Mouse (Mus musculus): ENCODE measurements around the gene Arhgef18. TPM values are rescaled to one million over a fixed set of nuclear protein-coding genes. Genes with fewer than 3 reads are reported as not detected.

Arhgef18 gene
- polyA plus RNA-seq, 2 experiments: 9.4 to 23.1 TPM

DNA sequence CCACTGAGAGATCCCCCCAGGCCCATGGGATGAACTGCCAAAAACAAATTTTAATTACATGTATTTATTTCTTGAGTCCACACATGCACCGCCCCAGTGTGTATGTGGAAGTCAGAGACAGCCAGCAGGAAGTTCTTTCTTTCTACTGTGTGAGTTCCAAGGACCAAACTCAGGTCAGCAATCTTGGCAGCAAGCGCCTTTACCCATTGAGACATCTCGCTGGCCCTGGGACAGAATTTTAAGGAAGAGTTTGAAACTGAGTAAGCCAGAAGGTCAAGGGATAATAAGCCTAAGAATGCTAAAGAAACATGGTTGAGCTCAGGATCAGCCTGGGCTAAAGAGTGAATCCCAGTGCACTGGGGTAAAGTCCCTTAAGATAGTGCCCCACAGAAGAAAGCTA is 4.8 kb downstream of the Arhgef18 start:
- H3K4me1 ChIP-seq (ENCODE audit: control insufficient read depth, insufficient read depth, low read length): peaks cover 13% of the 10 kb centered on the region
- DNase-seq (ENCODE audit: low spot score) (no peak), ATAC-seq (ENCODE audit: low FRiP score, low read depth) (no peak)
- H3K4me3 ChIP-seq (replicated peaks; ENCODE audit: low read length): no peak overlapping the region
- no peak overlapping the region for H3K4me2 ChIP-seq (replicated peaks; ENCODE audit: low read depth, low read length, severe bottlenecking)
- peaks cover 7% of the 10 kb centered on the region for H3K36me3 ChIP-seq (ENCODE audit: control insufficient read depth, insufficient read depth, low read length)
- TF ChIP-seq POLR2A (IDR thresholded peaks at IDR 0.05; ENCODE audit: borderline replicate concordance, extremely low read depth, insufficient read depth, insufficient read length): no peak
- H3K9me3 ChIP-seq (ENCODE audit: control insufficient read depth, low read length): no peaks in the 10 kb centered on the region
- no peaks in the 10 kb centered on the region for H3K27me3 ChIP-seq (ENCODE audit: control insufficient read depth, insufficient read depth, low read length)
- no peak overlapping the region for H3K9ac ChIP-seq (ENCODE audit: low read depth, low read length, severe bottlenecking)
- no peak overlapping the region for H3K27ac ChIP-seq (replicated peaks; ENCODE audit: low read depth, low read length)
- WGBS: 93% methylated on average over 3 of the region's 3 CpGs

DNA sequence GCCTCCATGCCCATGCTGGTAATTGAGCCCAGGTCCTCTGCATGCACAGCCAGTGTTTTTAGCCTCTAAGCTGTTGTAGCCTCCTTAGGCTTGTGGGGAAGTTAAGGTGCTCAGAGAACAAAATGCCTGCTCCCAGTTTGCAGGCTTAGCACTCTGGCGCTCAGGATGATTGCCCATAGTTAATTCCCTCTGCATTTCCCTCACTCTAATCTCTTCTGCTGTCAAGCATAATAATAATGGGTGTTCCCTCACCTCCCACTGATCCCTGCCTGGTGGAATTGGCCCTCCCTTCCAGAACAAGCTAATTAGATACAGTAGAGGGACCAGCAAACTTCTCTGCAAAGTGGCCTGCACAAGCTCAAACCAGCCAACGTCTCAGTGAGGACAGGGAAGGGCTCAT is 7.7 kb downstream of the Arhgef18 start:
- Histone ChIP-seq H3K4me3 (replicated peaks; ENCODE audit: low read length) (no peak overlapping the region), H3K27ac (replicated peaks; ENCODE audit: low read depth, low read length) (no peak overlapping the region), H3K27me3 (ENCODE audit: control insufficient read depth, insufficient read depth, low read length) (no peaks in the 10 kb centered on the region), H3K9ac (ENCODE audit: low read depth, low read length, severe bottlenecking) (no peak overlapping the region), H3K4me2 (replicated peaks; ENCODE audit: low read depth, low read length, severe bottlenecking) (no peak overlapping the region), H3K9me3 (ENCODE audit: control insufficient read depth, low read length) (no peaks in the 10 kb centered on the region), H3K4me1 (ENCODE audit: control insufficient read depth, insufficient read depth, low read length) (no peaks in the 10 kb centered on the region), H3K36me3 (ENCODE audit: control insufficient read depth, insufficient read depth, low read length) (peaks cover 7% of the 10 kb centered on the region)
- TF ChIP-seq POLR2A (IDR thresholded peaks at IDR 0.05; ENCODE audit: borderline replicate concordance, extremely low read depth, insufficient read depth, insufficient read length): no peak
- 32% methylated on average over 2 of the region's 2 CpGs for WGBS
- no peak for DNase-seq (ENCODE audit: low spot score)
- no peak for ATAC-seq (ENCODE audit: low FRiP score, low read depth)

DNA sequence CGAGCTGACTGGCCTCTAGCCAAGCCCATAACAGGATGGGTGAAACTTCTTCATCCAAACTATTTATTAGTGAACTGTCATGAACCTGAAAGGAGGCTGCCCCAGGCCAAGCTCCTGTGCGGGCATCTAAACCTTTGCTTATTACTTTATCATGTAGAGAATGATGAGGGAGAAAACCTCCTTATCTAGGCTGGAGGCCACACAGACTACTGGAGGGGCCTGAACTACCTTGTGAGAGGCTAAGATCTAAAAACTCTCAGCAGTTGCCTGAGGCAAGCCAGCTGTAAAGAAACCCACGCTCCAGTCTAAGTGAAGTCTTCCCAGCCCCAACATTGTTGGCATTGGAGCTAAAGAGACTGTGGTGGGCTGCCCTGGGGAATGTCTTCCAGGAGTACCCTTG is 14.6 kb downstream of the Arhgef18 start:
- Histone ChIP-seq H3K27ac (replicated peaks; ENCODE audit: low read depth, low read length) (no peak overlapping the region), H3K9ac (ENCODE audit: low read depth, low read length, severe bottlenecking) (no peak overlapping the region), H3K4me1 (ENCODE audit: control insufficient read depth, insufficient read depth, low read length) (no peaks in the 10 kb centered on the region), H3K9me3 (ENCODE audit: control insufficient read depth, low read length) (no peaks in the 10 kb centered on the region), H3K4me3 (replicated peaks; ENCODE audit: low read length) (no peak overlapping the region), H3K27me3 (ENCODE audit: control insufficient read depth, insufficient read depth, low read length) (no peaks in the 10 kb centered on the region), H3K4me2 (replicated peaks; ENCODE audit: low read depth, low read length, severe bottlenecking) (no peak overlapping the region), H3K36me3 (ENCODE audit: control insufficient read depth, insufficient read depth, low read length) (no peaks in the 10 kb centered on the region; the same call in 1 of the 2 replicates)
- DNase-seq (ENCODE audit: low spot score) (no peak), ATAC-seq (ENCODE audit: low FRiP score, low read depth) (no peak)
- WGBS: 82% methylated on average over 3 of the region's 3 CpGs
- TF ChIP-seq POLR2A (IDR thresholded peaks at IDR 0.05; ENCODE audit: borderline replicate concordance, extremely low read depth, insufficient read depth, insufficient read length): no peak

DNA sequence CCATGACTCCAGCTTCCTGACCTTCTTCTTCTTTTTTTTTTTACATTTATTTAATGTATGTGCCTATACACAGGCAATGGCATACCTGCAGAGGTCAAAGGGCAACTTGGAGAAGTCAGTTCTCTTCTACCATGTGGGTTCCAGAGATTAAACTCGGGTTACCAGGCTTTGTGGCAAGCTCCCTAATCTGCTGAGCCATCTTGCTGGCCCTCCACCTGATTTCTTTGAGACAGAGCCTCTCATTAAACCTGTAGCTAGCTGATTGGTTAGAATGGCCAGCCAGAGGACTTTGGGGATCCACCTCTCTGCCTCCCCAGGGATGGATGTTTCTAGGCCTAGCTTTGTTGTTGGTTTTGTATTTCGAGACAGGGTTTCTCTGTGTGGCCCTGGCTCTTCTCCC is 18.3 kb downstream of the Arhgef18 start:
- DNase-seq (ENCODE audit: low spot score) (no peak), ATAC-seq (ENCODE audit: low FRiP score, low read depth) (no peak)
- TF ChIP-seq POLR2A (IDR thresholded peaks at IDR 0.05; ENCODE audit: borderline replicate concordance, extremely low read depth, insufficient read depth, insufficient read length): no peak
- Histone ChIP-seq H3K9ac (ENCODE audit: low read depth, low read length, severe bottlenecking) (no peak overlapping the region), H3K4me2 (replicated peaks; ENCODE audit: low read depth, low read length, severe bottlenecking) (no peak overlapping the region), H3K27ac (replicated peaks; ENCODE audit: low read depth, low read length) (no peak overlapping the region), H3K9me3 (ENCODE audit: control insufficient read depth, low read length) (no peaks in the 10 kb centered on the region), H3K27me3 (ENCODE audit: control insufficient read depth, insufficient read depth, low read length) (no peaks in the 10 kb centered on the region), H3K4me1 (ENCODE audit: control insufficient read depth, insufficient read depth, low read length) (no peaks in the 10 kb centered on the region), H3K36me3 (ENCODE audit: control insufficient read depth, insufficient read depth, low read length) (no peaks in the 10 kb centered on the region; the same call in 1 of the 2 replicates), H3K4me3 (replicated peaks; ENCODE audit: low read length) (no peak overlapping the region)
- 91% methylated on average over 2 of the region's 2 CpGs for WGBS

DNA sequence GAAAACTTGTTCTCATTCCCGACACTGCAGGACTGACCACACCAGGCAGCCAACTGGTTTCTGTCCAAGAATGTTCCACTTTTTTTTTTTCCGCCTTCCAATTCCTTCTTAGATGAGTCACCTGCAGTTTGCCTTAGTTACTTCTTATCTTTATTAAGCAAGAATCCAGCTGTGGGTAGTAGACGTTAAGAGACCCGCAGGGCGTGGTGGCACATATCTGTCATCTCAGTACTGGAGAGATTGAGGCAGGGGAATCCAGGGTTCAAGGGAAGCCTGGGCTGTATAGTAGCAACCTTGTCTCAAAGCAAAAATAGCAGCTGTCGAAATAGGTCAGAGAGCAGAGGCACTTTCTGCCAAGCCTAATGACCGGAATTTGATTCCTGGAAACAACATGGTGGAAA is 19.1 kb downstream of the Arhgef18 start:
- ATAC-seq (ENCODE audit: low FRiP score, low read depth) (no peak), DNase-seq (ENCODE audit: low spot score) (no peak)
- H3K9ac ChIP-seq (ENCODE audit: low read depth, low read length, severe bottlenecking): no peak overlapping the region
- H3K4me2 ChIP-seq (replicated peaks; ENCODE audit: low read depth, low read length, severe bottlenecking): no peak overlapping the region
- no peak for TF ChIP-seq POLR2A (IDR thresholded peaks at IDR 0.05; ENCODE audit: borderline replicate concordance, extremely low read depth, insufficient read depth, insufficient read length)
- no peaks in the 10 kb centered on the region for H3K9me3 ChIP-seq (ENCODE audit: control insufficient read depth, low read length)
- H3K27ac ChIP-seq (replicated peaks; ENCODE audit: low read depth, low read length): no peak overlapping the region
- no peaks in the 10 kb centered on the region for H3K27me3 ChIP-seq (ENCODE audit: control insufficient read depth, insufficient read depth, low read length)
- WGBS: 77% methylated on average over 7 of the region's 7 CpGs
- H3K36me3 ChIP-seq (ENCODE audit: control insufficient read depth, insufficient read depth, low read length): no peaks in the 10 kb centered on the region; the same call in 1 of the 2 replicates
- no peaks in the 10 kb centered on the region for H3K4me1 ChIP-seq (ENCODE audit: control insufficient read depth, insufficient read depth, low read length)
- H3K4me3 ChIP-seq (replicated peaks; ENCODE audit: low read length): no peak overlapping the region

DNA sequence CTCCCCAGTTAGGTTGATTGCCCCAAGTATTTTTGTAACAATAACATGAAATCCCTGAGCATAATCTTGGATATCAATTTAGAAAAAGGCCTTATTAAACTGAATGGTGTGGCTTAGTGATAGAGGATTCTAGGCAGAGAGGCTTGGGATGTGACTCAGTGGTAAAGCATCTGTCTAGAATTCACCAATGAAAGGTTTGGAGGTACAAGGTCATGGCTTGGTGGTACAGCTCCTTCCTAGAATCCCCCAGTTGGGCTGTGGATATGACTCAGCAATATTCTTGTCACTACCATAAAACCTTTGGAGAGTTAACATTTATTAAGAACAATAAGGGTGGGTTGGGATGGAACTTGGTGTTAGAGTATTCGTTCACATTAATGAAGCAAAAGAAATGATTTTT is 20.0 kb downstream of the Arhgef18 start:
- Histone ChIP-seq H3K36me3 (ENCODE audit: control insufficient read depth, insufficient read depth, low read length) (no peaks in the 10 kb centered on the region; the same call in 1 of the 2 replicates), H3K9me3 (ENCODE audit: control insufficient read depth, low read length) (no peaks in the 10 kb centered on the region), H3K4me1 (ENCODE audit: control insufficient read depth, insufficient read depth, low read length) (peaks cover 1% of the 10 kb centered on the region; the same call in 1 of the 2 replicates), H3K27ac (replicated peaks; ENCODE audit: low read depth, low read length) (no peak overlapping the region), H3K27me3 (ENCODE audit: control insufficient read depth, insufficient read depth, low read length) (no peaks in the 10 kb centered on the region), H3K4me3 (replicated peaks; ENCODE audit: low read length) (no peak overlapping the region), H3K4me2 (replicated peaks; ENCODE audit: low read depth, low read length, severe bottlenecking) (no peak overlapping the region), H3K9ac (ENCODE audit: low read depth, low read length, severe bottlenecking) (no peak overlapping the region)
- no peak for TF ChIP-seq POLR2A (IDR thresholded peaks at IDR 0.05; ENCODE audit: borderline replicate concordance, extremely low read depth, insufficient read depth, insufficient read length)
- ATAC-seq (ENCODE audit: low FRiP score, low read depth) (no peak), DNase-seq (ENCODE audit: low spot score) (no peak)
- WGBS: 97% methylated on average over 1 of the region's 1 CpGs
